Mouse (Mus musculus) left cerebral cortex, adult 2 months (tissue): ENCODE measurements around the gene Nup43. TPM values are rescaled to one million over a fixed set of nuclear protein-coding genes. Genes with fewer than 3 reads are reported as not detected.
A peak's percentile ranks its signal among the peaks of the same experiment; 100 is the strongest.
"Not testable (repeated sequence)": the region's sequence is repeated elsewhere in the genome, so short reads cannot be mapped to it uniquely, and the experiment has no call there.

ENCODE experiments used
- DNase-seq, 2 experiments: peaks; one replicate each; pipeline ENCODE4 v3.0.0; 2021 to 2022; ENCODE audit warnings: low spot score in 2 of 2, mixed read lengths in 1 of 2; ENCODE audit errors: extremely low spot score in 1 of 2
- H3K27ac ChIP-seq: fragments of 200-600 bp; 2 replicates; pipeline ENCODE4 v1.8.1; 2022
- H3K4me3 ChIP-seq: fragments of 200-600 bp; 2 replicates; pipeline ENCODE4 v1.8.1; 2022
- CTCF ChIP-seq: fragments of 200-600 bp; IDR thresholded peaks from 2 replicates; pipeline ENCODE4 v1.8.1; 2022; ENCODE audit warnings: antibody characterized with exemption, mild to moderate bottlenecking, moderate library complexity
- intact Hi-C: fragments of 180-260 bp; cut with DNase I; formaldehyde crosslinking; loops from one replicate; pipeline ENCODE4 v1.15.1; 2025
- long read RNA-seq, 2 experiments: library from polyadenylated mRNA; stranded (forward); transcript quantifications; one replicate each; pipeline ENCODE4 v2.0.0; 2021; ENCODE audit warnings: borderline mapping rate in 2 of 2
- total RNA-seq, 2 experiments: library from RNA; stranded (reverse); gene quantifications; 2 replicates each; pipeline ENCODE4 v1.2.3; 2021

Nup43 gene
- total RNA-seq = 1 to 10 TPM; 5.2 to 5.6 TPM
- long read RNA-seq, experiment 1, partial matches to known transcripts = 0 of 1 reads
- long read RNA-seq, experiment 1, other reads (novel, unspliced or antisense) = 0 of 1 reads
- long read RNA-seq, experiment 2, partial matches to known transcripts = 0 of 1 reads
- long read RNA-seq, experiment 2, other reads (novel, unspliced or antisense) = 0 of 1 reads

GRCm38 (mm10) chr10:7667342-7667802 is at the start of gene Nup43:
Gene Nup43 (plus strand): TSS chr10:7667503.
- Histone ChIP-seq H3K27ac (no peak within 1 kb of the TSS; the same call in 1 of the 2 replicates), H3K4me3 (peak within 1 kb of the TSS; percentile 64)
- peak; percentile 88 to 89 for DNase-seq
- no peak for TF ChIP-seq CTCF
- intact Hi-C loops = no loop called here

- intact Hi-C loops, H3K4me3 ChIP-seq, H3K27ac ChIP-seq: not testable (repeated sequence)
Observed at GRCm38 (mm10) chr10:7617556-7617955, 49.7 kb upstream of the Nup43 start.

GRCm38 (mm10) chr10:7619821-7620241 is 47.5 kb upstream of the Nup43 start:
- Histone ChIP-seq H3K27ac (no peak overlapping the region), H3K4me3 (no peak overlapping the region)
- no peak for DNase-seq
- no peak for TF ChIP-seq CTCF
- intact Hi-C loops = no loop called here

More at GRCm38 (mm10) chr10:7617556-7617955, 49.7 kb upstream of the Nup43 start:
- not testable (repeated sequence) for DNase-seq

- no peak for DNase-seq
- no peak overlapping the region for H3K4me3 ChIP-seq
- no peak overlapping the region for H3K27ac ChIP-seq
- intact Hi-C loops = no loop called here
- TF ChIP-seq CTCF = no peak
Observed at GRCm38 (mm10) chr10:7620723-7621122, 46.6 kb upstream of the Nup43 start.

- intact Hi-C loops = no loop called here
- no peak for DNase-seq
- Histone ChIP-seq H3K4me3 (no peak overlapping the region), H3K27ac (no peak overlapping the region)
- no peak for TF ChIP-seq CTCF
Observed at GRCm38 (mm10) chr10:7622378-7622777, 44.9 kb upstream of the Nup43 start.

GRCm38 (mm10) chr10:7623861-7624518 is 43.3 kb upstream of the Nup43 start:
- no peak overlapping the region for H3K4me3 ChIP-seq
- DNase-seq = no peak
- TF ChIP-seq CTCF = no peak

GRCm38 (mm10) chr10:7629092-7629491 is 38.2 kb upstream of the Nup43 start:
- TF ChIP-seq CTCF = no peak
- intact Hi-C loops = no loop called here
- DNase-seq = no peak
- no peak overlapping the region for H3K4me3 ChIP-seq
- H3K27ac ChIP-seq = no peak overlapping the region

More at GRCm38 (mm10) chr10:7623861-7624518, 43.3 kb upstream of the Nup43 start:
- no peak overlapping the region for H3K27ac ChIP-seq
- intact Hi-C loops = no loop called here

- no peak for TF ChIP-seq CTCF
- intact Hi-C loops = no loop called here
Observed at GRCm38 (mm10) chr10:7630286-7630685, 37.0 kb upstream of the Nup43 start.

GRCm38 (mm10) chr10:7630951-7631720 is 36.2 kb upstream of the Nup43 start:
- intact Hi-C loops = no loop called here
- DNase-seq = no peak
- TF ChIP-seq CTCF = no peak
- no peak overlapping the region for H3K4me3 ChIP-seq
- H3K27ac ChIP-seq = no peak overlapping the region

More at GRCm38 (mm10) chr10:7630286-7630685, 37.0 kb upstream of the Nup43 start:
- H3K27ac ChIP-seq = no peak overlapping the region
- H3K4me3 ChIP-seq = no peak overlapping the region
- DNase-seq = no peak

- H3K27ac ChIP-seq = no peak overlapping the region
- DNase-seq = no peak
- H3K4me3 ChIP-seq = no peak overlapping the region
- intact Hi-C loops = no loop called here
- no peak for TF ChIP-seq CTCF
Observed at GRCm38 (mm10) chr10:7640366-7640765, 26.9 kb upstream of the Nup43 start.

GRCm38 (mm10) chr10:7645911-7646310 is 21.4 kb upstream of the Nup43 start:
- no peak overlapping the region for H3K4me3 ChIP-seq
- intact Hi-C loops = no loop called here
- H3K27ac ChIP-seq = no peak overlapping the region
- no peak for DNase-seq
- TF ChIP-seq CTCF = no peak

- intact Hi-C loops = no loop called here
- TF ChIP-seq CTCF = no peak
- DNase-seq = no peak
- Histone ChIP-seq H3K27ac (no peak overlapping the region), H3K4me3 (no peak overlapping the region)
Observed at GRCm38 (mm10) chr10:7649059-7649458, 18.2 kb upstream of the Nup43 start.
